Mouse (Mus musculus) neutrophil, adult 5-6 weeks (primary cell): Measurements from ENCODE around the gene Ccdc149. TPM values are rescaled to one million over a fixed set of nuclear protein-coding genes. Genes with fewer than 3 reads are reported as not detected.

ENCODE experiments used
- ATAC-seq: fragments of 151-379, 151-347 bp; 2 replicates; pipeline ENCODE4 v1.8.0; 2017; ENCODE audit warnings: mild to moderate bottlenecking, moderate TSS enrichment; ENCODE audit not compliant: insufficient number of reproducible peaks, poor library complexity, low FRiP score, severe bottlenecking; ENCODE audit errors: extremely low read depth
- total RNA-seq: library from RNA; stranded (forward); fragments of 200-1000 nt; gene quantifications from 2 replicates; pipeline ENCODE4 v1.2.3, GENCODE M21; 2017

The Ccdc149 gene
- total RNA-seq, 1 experiment from 2014 or later: not detected

DNA sequence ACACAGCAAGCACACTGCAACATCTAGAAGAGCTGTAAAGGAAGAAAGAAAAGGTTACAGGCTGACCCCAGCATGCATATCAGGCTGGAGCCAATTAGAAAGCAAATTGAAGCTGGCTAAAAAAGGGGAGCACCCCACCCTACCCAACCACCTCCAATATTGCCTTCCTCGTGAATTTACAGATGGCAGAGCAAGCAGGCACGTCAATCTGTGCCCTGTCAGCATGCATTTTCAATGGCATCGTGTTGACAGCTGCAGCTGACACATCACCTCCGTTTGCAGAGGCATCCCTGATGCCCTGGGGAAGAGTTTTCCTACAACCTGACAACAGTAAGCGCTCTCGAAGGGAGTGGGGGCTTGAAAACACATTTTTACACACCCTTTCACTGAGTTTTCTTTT lies 14.2 kb downstream of the Ccdc149 start:
- ATAC-seq: no peak

DNA sequence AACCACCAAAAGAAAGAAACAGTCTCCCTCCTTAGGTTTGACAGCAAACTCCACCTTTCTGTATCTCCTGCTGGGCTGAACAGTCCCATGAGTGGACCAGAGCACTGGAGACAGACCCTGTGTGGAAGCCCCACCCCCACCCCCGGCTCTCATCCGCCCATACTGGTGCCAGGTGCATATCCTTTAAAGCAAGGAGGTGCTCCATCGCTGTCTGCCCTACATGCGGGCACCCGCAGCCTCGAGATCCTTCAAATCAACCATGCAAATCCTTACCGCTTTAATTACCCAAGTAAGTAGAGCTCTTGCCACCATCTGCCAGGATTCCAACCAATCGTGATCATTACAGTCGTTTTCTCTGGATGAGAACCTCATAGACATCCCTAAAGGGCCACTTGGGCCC lies 20.5 kb downstream of the Ccdc149 start:
- no peak for ATAC-seq

DNA sequence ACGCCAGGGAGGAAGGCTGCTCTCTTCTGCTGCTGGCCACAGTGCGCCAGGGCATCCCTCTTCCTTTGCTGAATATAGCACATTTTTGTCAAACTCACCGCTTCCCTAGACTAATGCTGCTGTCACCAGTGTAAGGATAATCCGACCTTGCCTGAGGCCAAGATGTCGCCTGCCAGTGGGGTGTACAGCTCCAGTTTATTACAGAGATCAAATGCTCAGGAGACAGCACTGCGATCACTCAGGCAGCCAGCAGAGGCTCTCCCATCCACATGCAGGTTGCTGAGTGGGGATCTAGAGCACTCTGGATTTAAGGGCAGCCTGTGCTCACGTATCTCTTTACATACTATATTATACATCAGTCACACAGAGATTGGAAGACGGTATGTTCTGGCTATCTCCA lies 22.1 kb downstream of the Ccdc149 start:
- no peak for ATAC-seq

DNA sequence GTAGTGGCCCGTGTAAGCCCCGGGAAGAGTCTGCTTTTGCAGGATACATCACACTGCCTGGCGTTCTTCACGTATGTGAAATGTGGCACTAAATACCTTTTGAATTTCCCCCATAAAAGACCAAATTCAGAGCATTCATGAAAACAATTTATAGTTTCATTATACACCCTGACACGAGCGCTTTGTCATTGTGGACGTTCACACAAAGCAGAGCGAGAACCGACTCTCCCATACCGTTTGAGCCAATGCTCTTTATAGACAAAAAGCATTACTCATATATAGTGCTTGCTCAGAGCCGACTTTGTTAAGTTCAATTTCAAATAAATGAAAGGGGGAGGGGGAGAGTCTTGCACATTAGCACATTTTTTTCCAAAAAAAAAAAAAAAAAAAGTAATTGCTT lies 31.0 kb downstream of the Ccdc149 start:
- ATAC-seq: no peak

DNA sequence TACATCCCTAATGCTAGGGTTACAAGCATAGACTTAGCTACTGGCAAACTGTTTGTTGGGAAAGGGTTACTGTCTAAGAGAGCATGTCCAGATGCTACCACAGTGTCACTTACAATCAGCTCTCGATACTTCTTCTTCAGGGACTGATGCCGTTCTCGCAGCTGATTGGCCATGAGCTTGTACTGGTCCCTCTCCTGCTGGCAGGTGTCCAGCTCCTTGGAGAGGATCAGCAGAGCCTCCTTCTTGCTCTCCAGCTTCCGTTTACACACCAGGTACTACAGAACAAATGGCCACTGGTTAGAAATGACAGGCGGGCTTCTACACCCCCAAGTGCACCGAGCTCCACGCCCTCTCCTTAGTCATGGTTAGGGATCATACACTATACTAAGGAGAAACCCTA lies 32.4 kb downstream of the Ccdc149 start:
- no peak for ATAC-seq

DNA sequence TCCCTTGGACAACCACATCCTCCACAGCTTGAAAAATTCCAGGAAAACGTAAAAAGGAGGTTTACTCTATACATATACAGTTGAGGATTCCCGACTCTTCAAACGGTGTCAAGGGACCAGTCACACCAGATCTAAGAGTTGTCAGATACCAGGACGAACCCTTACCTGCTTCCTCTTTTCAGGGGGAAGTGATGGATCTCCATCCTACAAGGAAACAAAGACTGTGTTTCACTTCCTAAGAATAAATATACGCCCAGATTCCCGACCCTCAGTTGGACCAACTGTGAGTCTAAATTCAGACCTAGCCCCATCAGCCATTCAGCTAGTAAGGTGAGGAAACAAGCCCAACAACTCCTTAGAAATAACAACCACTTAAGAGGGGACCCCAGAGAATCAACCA lies 35.8 kb downstream of the Ccdc149 start:
- ATAC-seq: no peak

DNA sequence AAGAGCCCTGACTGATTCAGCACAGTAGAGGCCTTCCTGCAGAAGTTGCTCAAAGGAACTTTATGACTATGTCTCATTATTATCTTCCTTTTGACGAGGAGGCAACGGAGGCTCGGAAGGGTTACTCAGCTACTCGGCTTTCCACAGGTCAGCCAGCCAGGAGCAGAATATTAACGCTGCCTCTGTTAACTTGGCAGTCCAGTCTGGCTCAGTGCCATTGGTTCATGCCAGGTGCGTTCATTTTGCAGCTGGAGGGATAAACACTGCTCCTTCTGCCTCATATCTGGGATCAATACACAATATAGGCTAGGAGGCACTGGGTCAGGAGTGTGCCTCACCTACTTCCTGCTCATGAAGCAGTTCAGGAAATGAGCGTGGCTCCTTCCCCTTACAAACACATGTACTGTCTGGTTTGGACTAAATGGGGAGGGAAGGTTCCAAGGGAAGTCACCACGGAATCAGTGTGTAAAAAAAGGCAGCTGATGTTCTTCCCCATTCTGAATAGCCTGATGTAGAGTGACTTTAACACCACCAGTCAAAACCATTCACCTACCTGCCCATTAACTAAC lies 40.0 kb downstream of the Ccdc149 start:
- ATAC-seq: no peak

DNA sequence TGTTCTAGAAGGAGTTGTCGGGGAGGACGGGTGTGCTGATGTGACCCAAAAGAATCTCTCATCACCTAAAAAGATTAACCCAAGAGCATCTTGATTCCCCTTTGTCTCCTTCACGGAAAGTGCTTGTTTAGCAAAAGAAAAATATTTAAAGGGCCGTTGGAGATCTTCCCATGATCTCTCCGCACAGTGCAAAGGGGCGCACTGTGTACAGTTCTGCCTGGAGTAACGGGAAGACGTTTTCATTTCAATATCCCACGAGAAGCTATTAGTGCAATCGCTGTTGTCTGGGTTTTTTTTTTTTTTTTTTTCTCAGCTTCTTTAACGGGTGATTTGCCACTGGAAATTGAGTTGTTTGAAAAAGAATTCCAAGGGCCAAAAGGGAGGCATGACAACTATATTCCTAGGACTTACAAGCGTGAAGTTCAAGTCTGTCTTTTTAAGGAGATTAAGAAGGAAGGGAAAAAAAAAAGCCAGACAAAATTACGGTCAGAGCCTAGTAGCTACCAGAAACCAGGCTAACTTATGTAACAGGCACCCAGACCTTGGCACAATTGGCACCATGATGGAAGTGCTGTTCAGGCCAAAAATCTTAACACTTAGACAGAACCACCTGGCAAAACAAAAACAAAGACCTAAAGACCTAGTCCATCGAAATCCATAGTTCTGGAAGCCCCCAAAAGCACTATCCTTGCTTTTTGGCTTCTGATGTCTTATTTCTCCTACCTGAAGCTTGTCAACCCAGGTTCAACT lies 41.4 kb downstream of the Ccdc149 start:
- no peak for ATAC-seq

DNA sequence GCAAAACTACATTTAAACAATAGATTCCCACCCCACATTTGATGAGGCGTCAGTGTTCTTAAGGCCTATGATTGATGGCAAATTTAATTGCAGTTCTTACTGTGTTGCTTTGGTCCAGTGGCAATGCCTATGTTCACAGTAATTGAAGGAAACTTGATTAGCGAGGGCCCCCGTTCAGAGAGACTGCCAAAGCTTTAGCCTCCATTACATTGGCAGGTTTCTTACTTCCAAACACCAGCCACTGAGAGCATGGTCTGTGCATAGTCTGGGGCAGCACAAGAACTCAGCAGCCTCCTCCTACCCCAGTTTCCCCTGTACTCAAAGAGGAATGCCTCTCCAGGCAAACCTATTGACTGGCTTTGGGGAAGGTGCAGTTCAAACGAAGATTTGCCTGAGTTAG lies 42.7 kb downstream of the Ccdc149 start:
- no peak for ATAC-seq

DNA sequence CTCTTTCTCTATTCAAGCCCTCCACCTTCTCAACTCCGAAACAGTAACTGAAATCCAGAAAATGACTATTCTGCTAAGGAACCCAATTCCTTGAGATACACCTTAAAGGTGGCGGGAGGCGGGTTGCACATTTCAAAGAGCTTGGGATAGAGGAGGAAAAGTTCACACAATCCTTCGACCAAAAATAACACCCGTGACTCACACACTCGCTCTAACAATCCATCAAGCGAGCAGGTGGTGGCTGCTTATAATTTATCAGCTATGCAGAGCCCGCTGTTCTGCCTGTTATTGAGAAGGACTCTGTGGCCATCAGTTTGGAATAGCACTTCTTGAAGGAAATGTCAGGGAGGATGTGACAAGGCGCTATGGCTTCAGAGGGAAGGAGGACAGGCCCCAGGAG lies 45.5 kb downstream of the Ccdc149 start:
- ATAC-seq: no peak

DNA sequence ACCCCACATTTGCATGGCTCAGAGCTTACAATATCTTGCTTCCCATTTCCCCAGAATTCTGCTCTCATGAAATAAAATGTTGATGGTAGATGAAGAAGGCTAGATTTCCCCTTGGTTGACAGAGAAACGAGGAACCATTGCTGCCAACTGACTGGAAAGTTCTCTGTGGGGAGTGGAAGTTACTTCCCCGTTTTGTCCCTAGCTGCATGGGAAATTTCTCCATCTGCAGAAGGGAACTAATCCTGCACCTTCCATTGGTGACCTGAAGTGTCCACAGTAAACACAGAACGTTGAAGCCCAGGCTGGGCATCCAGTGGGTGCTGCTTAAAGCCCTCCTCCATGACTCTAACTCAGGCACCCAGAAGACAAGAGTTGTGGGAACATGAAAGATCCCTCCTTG lies 47.4 kb downstream of the Ccdc149 start:
- ATAC-seq: no peak

DNA sequence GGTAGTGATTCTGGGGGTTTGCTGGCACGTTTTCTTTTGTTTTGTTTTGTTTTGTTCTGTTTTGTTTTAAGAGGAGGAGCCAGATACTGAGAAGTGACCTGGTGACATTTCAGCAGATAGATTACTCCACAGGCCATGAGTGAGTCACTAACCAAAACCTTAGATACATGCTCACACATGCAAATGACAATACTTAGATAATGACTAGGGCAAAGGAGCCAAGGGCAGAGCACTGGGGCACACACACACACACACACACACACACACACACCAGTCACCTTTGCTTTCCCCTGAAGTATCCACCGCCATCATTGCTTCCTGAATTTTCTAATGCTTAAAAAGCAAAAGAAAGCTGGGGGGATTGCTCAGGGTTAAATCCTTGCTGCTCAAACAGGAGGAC lies 54.8 kb downstream of the Ccdc149 start:
- no peak for ATAC-seq

DNA sequence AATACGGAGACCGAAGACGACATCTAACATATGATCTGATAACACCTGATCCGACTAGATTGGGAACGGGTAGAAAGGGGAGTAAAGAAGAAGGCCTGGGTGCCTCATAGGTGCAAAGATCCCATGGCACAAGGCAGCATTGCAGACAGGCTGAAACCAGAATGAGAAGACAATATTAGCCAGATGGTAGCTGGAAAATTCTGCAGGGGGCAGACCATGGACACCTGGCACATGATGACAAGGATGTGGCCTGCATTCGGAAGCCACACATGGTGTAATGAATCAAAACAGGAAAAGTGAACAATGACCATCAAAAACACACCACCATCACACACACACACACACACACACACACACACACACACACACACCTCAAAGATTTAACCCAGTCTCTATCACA lies 55.4 kb downstream of the Ccdc149 start:
- ATAC-seq: no peak

DNA sequence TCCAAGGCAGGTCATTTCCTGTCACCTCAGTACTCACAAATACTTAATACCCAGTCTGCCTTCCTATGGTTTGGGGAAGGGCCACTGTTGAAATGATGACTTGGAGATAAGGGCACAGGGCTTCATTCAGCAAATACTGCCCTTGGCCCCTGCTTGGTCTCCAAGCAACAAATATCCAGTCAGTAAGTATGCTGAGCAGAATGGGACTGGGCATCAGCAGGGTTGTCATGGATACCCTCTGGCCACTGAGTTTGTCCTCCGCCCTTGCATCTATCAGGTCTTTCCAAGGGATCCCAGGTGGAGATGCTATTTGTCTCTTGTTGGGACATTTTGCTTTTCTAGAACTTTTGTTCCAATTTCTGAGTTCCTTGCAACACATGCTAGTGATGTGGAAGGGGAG lies 56.1 kb downstream of the Ccdc149 start:
- no peak for ATAC-seq

DNA sequence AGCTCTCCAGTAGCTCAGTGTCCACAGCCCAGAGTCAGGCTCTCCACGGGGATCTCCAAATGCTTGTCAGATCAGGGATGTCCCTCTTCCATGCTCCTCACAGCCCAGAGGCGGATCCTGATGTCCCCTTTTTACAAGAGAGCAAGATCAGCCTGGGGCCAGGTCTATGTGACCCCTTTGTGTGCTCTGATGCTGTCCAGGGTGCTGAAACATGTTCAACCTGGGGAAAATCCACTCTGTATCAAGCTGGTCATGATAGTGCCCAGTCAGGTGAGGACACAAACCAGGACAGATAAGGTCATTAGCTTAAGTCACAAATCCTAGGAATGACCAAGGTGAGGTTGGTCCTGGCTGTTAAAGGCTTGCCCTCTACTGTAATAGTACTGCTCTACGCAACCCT lies 59.8 kb downstream of the Ccdc149 start:
- no peak for ATAC-seq

DNA sequence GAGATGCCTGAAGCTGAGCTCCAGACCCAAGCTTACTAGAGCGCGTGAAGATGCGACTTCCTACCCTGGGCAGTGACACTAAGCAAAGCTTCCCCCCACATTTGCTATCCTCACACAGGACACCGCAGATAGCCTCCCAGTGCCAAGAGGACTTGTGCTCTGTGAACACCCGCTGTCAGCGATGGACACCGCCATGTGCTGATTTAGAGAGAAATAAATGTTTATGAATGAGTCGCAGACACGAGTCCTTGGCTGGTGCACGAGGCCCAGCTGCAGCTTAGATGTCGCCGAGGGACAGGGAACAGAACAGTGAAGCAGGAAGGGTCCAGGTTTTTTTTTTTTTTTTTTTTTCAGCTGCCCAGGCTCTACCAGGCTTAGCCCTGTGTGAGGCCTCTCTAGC lies 61.1 kb downstream of the Ccdc149 start:
- no peak for ATAC-seq

DNA sequence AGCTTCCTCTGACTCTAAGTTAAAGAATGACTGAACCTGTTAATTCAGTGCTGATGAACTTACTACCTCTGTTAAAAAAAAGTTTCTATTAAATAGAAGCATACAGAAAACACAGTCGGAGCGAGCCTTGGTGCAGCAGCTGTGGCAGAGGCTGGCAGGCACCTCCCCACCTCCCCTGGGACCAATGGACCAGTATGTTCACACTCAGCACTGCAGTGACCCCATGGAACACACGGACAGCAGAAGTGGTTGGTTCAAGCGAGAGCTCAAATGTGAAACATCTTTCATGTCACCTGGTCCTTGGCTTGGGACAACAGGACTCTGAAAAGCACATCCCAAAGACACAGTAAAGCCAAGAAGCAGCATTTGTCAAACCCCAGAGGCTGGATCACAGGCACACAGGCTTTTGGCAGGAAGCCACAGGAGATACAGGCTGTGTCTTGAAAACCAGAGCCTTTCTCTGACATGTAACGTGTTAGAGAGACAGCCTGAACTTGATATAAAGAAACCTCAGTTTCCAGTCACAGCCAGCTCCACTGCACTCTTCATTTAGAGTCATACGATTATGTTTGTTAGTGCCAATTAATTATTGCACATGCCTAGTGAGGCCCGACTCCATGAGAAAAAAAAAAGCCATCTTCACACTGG lies 62.5 kb downstream of the Ccdc149 start:
- ATAC-seq: no peak

DNA sequence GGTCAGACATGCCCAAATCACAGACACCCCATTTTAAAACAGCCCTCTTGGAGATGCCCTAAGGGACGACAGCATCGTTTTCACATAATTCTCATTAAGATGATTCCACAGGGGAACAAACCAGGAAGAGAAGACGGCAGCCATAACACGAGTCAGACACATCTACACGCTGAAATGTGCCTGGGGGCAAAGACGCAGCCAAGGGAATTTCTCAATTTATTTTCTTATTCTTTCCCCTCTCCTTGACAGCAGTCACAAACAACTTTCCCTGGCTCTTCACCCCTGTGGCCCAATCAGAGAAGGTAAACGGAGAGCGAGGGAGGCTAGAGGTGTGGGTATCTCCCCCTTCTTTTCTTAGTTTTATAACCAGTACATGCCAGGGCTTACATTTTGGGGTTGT lies 66.9 kb downstream of the Ccdc149 start:
- no peak for ATAC-seq

DNA sequence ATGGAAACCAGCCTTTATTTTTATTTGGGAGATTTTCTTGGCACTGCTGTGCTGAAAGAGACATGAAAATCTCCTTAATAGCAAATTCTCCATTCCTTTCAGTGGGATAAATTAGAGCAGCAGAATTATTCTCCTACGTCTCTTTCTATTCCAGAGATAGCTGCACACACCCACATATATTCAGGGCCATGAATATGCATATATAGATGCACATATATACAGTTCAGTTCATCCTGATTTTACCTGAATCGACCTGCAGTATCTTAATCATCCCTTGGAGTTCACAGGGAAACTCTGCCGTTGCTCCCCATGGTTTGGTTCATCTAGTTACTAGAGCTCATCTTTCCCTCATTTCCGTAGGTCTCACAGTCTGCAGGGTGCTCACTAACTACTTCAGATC lies 77.6 kb downstream of the Ccdc149 start:
- ATAC-seq: no peak

DNA sequence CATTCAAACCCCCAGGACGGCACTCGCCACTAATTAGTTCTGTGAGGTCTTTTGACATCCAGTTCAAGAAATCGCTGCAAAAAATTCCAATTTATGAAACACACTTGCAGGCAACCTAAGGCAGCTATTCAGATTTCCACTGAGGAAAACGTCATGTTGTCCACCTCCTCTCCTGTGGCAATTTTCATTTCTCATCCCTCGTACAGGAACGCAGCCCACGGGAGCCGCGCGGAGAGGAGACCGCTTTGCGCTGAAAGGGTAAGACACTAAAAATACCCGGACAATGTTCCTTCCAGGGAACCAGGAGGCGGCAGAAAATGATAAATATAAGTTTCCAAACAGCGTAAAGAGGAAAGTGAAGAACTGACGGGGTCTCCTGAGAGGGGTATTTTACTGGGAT lies 79.8 kb downstream of the Ccdc149 start:
- no peak for ATAC-seq

DNA sequence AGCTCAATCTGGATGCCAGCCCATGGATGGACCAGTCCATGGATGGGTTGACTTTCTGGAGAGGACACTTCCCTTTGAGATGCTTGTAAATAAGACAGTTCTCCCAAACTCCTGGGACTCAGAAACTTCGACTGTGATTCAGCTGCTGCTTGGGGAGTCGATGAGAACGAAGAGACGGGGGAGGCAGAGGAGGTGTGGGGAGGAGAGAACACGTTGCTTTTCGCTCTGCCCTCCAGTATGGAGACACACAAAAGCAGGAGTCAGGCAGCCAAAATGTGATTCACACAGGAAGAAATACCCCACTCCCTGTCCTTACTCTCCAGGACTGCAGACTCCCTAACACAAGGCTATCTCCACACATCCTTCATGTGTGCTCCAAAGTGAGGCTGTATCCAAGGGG lies 80.9 kb downstream of the Ccdc149 start:
- ATAC-seq: no peak
